Mouse (Mus musculus) cerebellum, adult 2 months (tissue): ENCODE measurements at regions not wholly inside any gene's neighbourhood (a gene's known extent, or its start where the extent isn't known, plus 50 kb on each side); places are given as distances from the start of the nearest gene placed in this dataset.
A peak's percentile ranks its signal among the peaks of the same experiment; 100 is the strongest.

Source experiments
- DNase-seq, 2 experiments: peaks; one replicate each; pipeline ENCODE4 v3.0.0; 2021
- H3K27ac ChIP-seq: fragments of 200-500 bp; 2 replicates; pipeline ENCODE4 v1.5.1; 2012; ENCODE audit warnings: low read length, control low read depth, inconsistent platforms; ENCODE audit not compliant: insufficient read depth
- H3K27me3 ChIP-seq: fragments of 200-500 bp; 2 replicates; pipeline ENCODE4 v1.6.1; 2012; ENCODE audit warnings: inconsistent platforms, mild to moderate bottlenecking, low read length, moderate library complexity; ENCODE audit not compliant: control insufficient read depth, insufficient read depth
- H3K4me1 ChIP-seq: fragments of 200-500 bp; 2 replicates; pipeline ENCODE4 v1.6.1; 2011; ENCODE audit warnings: low read length; ENCODE audit not compliant: control insufficient read depth, insufficient read depth
- H3K4me3 ChIP-seq: fragments of 200-500 bp; replicated peaks from 2 replicates; pipeline ENCODE3; 2011; ENCODE audit warnings: mild to moderate bottlenecking, low read depth, low read length, control low read depth; ENCODE audit not compliant: insufficient read depth
- CTCF ChIP-seq: fragments of 200-500 bp; IDR thresholded peaks from 2 replicates; pipeline ENCODE4 v1.5.1; 2011; ENCODE audit warnings: low read depth, mild to moderate bottlenecking, control low read depth, low read length, moderate library complexity, borderline replicate concordance; ENCODE audit not compliant: insufficient read depth
- POLR2A ChIP-seq: fragments of 200-500 bp; IDR thresholded peaks from 2 replicates; pipeline ENCODE4 v1.6.1; 2011; ENCODE audit warnings: low read length, control low read depth, borderline replicate concordance; ENCODE audit not compliant: insufficient read depth
- WGBS: fragments of 180-500 bp; shearing (Covaris S2); methylation state at CpG from one replicate; pipeline ENCODE4 v1.1.7; 2018; 5-methylcytosine and 5-hydroxymethylcytosine counted together

- TF ChIP-seq POLR2A (no peak), CTCF (no peak)
- Histone ChIP-seq H3K4me1 (no peaks in the 10 kb centered on the region), H3K4me3 (no peak overlapping the region), H3K27ac (no peak overlapping the region), H3K27me3 (no peaks in the 10 kb centered on the region)
- no peak for DNase-seq
- WGBS = 97% methylated on average over 4 of the region's 4 CpGs
These were observed 112.5 kb upstream of the Srsf6 start for GRCm38 (mm10) chr2:162818787-162819186.

GRCm38 (mm10) chr2:162814205-162814604, 117.1 kb upstream of the Srsf6 start:
- Histone ChIP-seq H3K27ac (no peak overlapping the region), H3K4me3 (no peak overlapping the region), H3K4me1 (no peaks in the 10 kb centered on the region), H3K27me3 (no peaks in the 10 kb centered on the region)
- 43% methylated on average over 2 of the region's 2 CpGs for WGBS
- peak; percentile 37 to 53 for DNase-seq
- TF ChIP-seq CTCF = peak; percentile 38; the same call in 1 of the 2 replicates
- no peak for TF ChIP-seq POLR2A

GRCm38 (mm10) chr2:162807747-162808146, 123.6 kb upstream of the Srsf6 start:
- TF ChIP-seq CTCF = no peak
- TF ChIP-seq POLR2A = no peak
- Histone ChIP-seq H3K27me3 (no peaks in the 10 kb centered on the region), H3K4me1 (no peaks in the 10 kb centered on the region), H3K27ac (no peak overlapping the region), H3K4me3 (no peak overlapping the region)
- 85% methylated on average over 10 of the region's 10 CpGs for WGBS
- no peak for DNase-seq

GRCm38 (mm10) chr2:162796528-162796927, 134.8 kb upstream of the Srsf6 start:
- 86% methylated on average over 4 of the region's 4 CpGs for WGBS
- Histone ChIP-seq H3K27ac (no peak overlapping the region), H3K27me3 (no peaks in the 10 kb centered on the region), H3K4me3 (no peak overlapping the region), H3K4me1 (no peaks in the 10 kb centered on the region; the same call in 1 of the 2 replicates)
- TF ChIP-seq POLR2A (no peak), CTCF (no peak)
- DNase-seq = no peak

- peak in 1 of 2 experiments; percentile 14 for DNase-seq
- H3K27ac ChIP-seq = no peak overlapping the region
- H3K27me3 ChIP-seq = no peaks in the 10 kb centered on the region
- no peaks in the 10 kb centered on the region; the same call in 1 of the 2 replicates for H3K4me1 ChIP-seq
- TF ChIP-seq POLR2A (no peak), CTCF (no peak)
- WGBS = 57% methylated on average over 8 of the region's 8 CpGs
- H3K4me3 ChIP-seq = no peak overlapping the region
These were observed 133.3 kb upstream of the Ptprt start for GRCm38 (mm10) chr2:162794285-162794684.

- Histone ChIP-seq H3K4me3 (no peak overlapping the region), H3K4me1 (no peaks in the 10 kb centered on the region; the same call in 1 of the 2 replicates), H3K27me3 (no peaks in the 10 kb centered on the region), H3K27ac (no peak overlapping the region)
- TF ChIP-seq CTCF (no peak), POLR2A (no peak)
- 7% methylated on average over 12 of the region's 12 CpGs for WGBS
- peak; percentile 14 to 16 for DNase-seq
These were observed 130.6 kb upstream of the Ptprt start for GRCm38 (mm10) chr2:162791374-162792098.

- WGBS = 64% methylated on average over 8 of the region's 8 CpGs
- no peak overlapping the region for H3K27ac ChIP-seq
These were observed 123.3 kb upstream of the Ptprt start for GRCm38 (mm10) chr2:162784176-162784813.

GRCm38 (mm10) chr2:162781599-162781998, 120.7 kb upstream of the Ptprt start:
- Histone ChIP-seq H3K4me1 (no peaks in the 10 kb centered on the region), H3K27ac (no peak overlapping the region), H3K4me3 (no peak overlapping the region), H3K27me3 (no peaks in the 10 kb centered on the region)
- WGBS = 72% methylated on average over 6 of the region's 6 CpGs
- no peak for DNase-seq
- TF ChIP-seq POLR2A (no peak), CTCF (no peak)

More at GRCm38 (mm10) chr2:162784176-162784813, 123.3 kb upstream of the Ptprt start:
- no peak for TF ChIP-seq POLR2A
- no peak for TF ChIP-seq CTCF
- Histone ChIP-seq H3K27me3 (no peaks in the 10 kb centered on the region), H3K4me3 (no peak overlapping the region), H3K4me1 (no peaks in the 10 kb centered on the region)
- no peak for DNase-seq
